Mouse (Mus musculus): ENCODE data around the gene Slit3. TPM values are rescaled to one million over a fixed set of nuclear protein-coding genes. Genes with fewer than 3 reads are reported as not detected.
A peak's percentile ranks its signal among the peaks of the same experiment; 100 is the strongest.

Gene Slit3
- polyA plus RNA-seq, 1 experiment from 2014 or later: 13.0 TPM

DNA sequence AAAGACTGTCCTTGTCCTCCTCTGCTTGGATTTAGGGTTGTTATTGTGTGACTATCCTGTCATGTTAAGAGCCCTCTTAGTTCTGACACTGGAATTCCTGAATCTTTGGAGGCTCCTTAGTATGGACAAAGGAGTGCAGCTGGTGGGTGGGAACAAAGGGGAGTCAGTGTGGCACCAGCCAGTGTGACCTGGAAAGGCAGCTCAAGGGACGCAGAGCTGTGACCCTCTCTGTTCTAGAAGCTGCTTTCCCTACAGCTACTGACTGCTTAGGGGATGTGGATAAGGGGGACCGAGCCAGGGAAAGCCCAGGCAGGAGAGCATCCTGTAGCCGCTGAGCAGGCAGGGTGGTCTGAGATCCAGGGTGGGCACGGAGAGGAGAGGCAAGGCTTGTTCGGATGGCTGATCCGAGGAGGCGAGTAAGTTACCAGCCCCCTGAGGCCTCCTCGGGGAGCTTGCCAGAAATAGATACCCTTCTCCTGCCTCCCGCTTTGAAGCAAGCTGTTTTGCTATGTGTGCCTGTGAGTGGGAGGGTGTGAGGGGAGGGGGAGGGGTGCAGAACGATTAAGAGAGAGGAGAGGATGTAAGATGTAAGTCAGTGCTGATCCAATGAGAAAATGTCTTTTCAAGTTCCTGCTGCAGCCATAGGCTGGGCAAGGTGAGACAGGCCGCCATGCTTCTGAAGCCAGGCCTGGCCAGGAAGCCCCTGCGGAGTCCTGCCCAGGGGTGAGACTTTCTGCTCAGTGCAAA, 162.0 kb downstream of the Slit3 start:
- no peak overlapping the region for H3K4me3 ChIP-seq
- 0 out of 2 replicates have a peak overlapping the region, but pooled peaks have one; percentile 15 for H3K27ac ChIP-seq (replicated peaks)
- no peak overlapping the region for H3K9ac ChIP-seq
- peaks cover 37% of the 10 kb centered on the region for H3K4me1 ChIP-seq (replicated peaks)
- WGBS: 26% methylated on average over 12 of the region's 12 CpGs
- H3K27me3 ChIP-seq: 0 out of 2 replicates have a peak, but pooled peaks cover 3% of the 10 kb centered on the region
- no peaks in the 10 kb centered on the region for H3K9me3 ChIP-seq
- ATAC-seq (ENCODE audit: low FRiP score, low read depth): peak; percentile 33
- H3K4me2 ChIP-seq: peak overlapping the region; percentile 37
- H3K36me3 ChIP-seq: no peaks in the 10 kb centered on the region

DNA sequence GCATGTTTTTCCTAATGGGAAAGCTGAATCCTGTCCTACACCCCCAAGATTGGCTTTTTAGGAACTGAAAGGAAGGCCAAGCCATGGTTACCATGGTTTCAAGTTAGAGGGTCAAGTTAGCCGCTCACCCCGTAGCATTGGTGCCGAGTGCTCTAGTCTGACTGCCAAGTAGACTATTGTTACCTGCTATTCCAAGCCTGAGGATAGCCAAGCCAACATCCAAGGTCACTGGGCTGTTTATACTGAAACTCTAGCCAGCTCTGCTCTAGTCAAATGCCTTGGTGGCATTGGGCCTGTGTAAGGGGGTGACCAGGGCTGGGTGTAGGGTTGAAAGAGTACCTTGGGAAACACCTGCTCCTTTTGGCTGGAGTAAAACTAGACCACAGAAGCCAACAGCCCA, 162.7 kb downstream of the Slit3 start:
- ATAC-seq (ENCODE audit: low FRiP score, low read depth): peak; percentile 74; the same call in 1 of the 2 replicates
- Histone ChIP-seq H3K9me3 (no peaks in the 10 kb centered on the region), H3K27me3 (0 out of 2 replicates have a peak, but pooled peaks cover 3% of the 10 kb centered on the region), H3K4me1 (replicated peaks) (peaks cover 31% of the 10 kb centered on the region), H3K36me3 (no peaks in the 10 kb centered on the region), H3K9ac (no peak overlapping the region), H3K4me3 (no peak overlapping the region), H3K27ac (replicated peaks) (no peak overlapping the region), H3K4me2 (no peak overlapping the region)
- 35% methylated on average over 3 of the region's 3 CpGs for WGBS

DNA sequence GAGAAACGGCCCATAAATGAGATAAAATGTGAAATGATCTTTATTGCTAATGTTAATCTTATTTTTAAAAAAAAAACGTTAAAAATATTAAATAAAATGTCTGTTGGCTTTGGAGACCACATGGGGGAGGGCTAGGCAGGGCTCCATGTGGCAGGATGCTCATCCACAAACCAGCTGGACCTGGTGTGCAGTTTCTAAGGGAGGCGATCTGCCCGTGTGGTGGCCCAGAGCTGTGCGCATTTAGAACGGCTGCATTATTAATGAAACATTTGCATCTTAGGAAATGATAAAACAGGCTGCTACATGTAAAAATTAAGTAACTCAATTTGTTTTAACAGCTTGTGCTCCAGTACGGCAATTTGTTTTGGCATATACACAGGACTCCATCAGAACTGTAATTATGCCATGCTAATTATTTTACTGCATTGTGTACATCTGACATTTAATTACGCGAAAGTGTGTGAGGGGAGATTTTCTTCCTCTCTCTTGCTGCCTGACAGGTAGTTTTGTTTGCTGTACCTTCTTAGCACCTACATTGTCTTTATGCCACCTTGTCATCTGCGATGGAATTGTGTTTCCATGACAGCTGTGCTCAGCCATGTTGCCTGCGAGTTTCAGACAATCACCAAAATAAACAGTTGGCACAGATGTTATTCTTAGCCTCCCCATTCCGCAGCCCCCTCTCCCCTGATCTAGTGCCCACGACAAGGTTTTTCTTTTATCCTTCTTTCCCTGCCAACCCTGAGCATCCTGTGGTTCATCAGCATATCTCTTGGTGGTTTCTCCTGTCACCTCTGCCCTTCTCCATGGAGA, 165.8 kb downstream of the Slit3 start:
- WGBS: 47% methylated on average over 13 of the region's 13 CpGs
- Histone ChIP-seq H3K27me3 (no peaks in the 10 kb centered on the region; the same call in 1 of the 2 replicates), H3K9me3 (no peaks in the 10 kb centered on the region), H3K9ac (no peak overlapping the region), H3K36me3 (no peaks in the 10 kb centered on the region), H3K4me1 (replicated peaks) (peaks cover 31% of the 10 kb centered on the region), H3K27ac (replicated peaks) (no peak overlapping the region), H3K4me2 (no peak overlapping the region), H3K4me3 (no peak overlapping the region)
- peak; percentile 42; the same call in 1 of the 2 replicates for ATAC-seq (ENCODE audit: low FRiP score, low read depth)

GRCm38 (mm10) chr11:35288056-35288455, 167.0 kb downstream of the Slit3 start:
- Histone ChIP-seq H3K27ac (replicated peaks) (no peak overlapping the region), H3K4me2 (no peak overlapping the region), H3K9ac (no peak overlapping the region), H3K9me3 (no peaks in the 10 kb centered on the region), H3K4me3 (no peak overlapping the region), H3K4me1 (replicated peaks) (peaks cover 23% of the 10 kb centered on the region), H3K27me3 (peaks cover 2% of the 10 kb centered on the region; the same call in 1 of the 2 replicates), H3K36me3 (no peaks in the 10 kb centered on the region)
- ATAC-seq (ENCODE audit: low FRiP score, low read depth): no peak
- WGBS: 96% methylated on average over 7 of the region's 7 CpGs

DNA sequence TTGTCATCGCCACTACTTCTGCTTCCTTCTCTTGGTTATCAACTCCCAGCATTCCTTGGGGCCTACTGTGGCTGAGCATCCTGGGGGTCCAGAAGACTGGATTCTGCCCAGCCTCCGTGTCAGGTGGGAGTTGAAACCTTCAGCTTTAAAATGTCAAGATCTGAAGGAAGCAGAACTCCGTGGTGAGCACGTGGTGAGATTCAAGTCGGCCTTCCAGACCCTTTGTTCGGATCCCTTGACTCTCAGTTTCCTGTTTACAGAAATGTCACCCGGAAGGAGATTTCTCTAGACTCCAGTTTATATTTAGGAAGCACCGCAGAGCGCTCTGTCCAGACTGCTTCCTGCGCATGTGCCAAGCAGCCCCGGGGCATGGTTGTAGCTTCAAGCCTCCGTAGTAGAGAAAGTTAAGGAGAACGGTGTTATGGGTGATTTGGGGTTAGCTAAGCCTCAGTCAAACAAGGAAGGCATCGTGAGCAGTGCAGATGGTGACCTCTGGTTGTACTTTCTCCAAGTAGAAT, 167.8 kb downstream of the Slit3 start:
- peaks cover 2% of the 10 kb centered on the region; the same call in 1 of the 2 replicates for H3K27me3 ChIP-seq

GRCm38 (mm10) chr11:35292228-35292747, 171.3 kb downstream of the Slit3 start:
- no peak for ATAC-seq (ENCODE audit: low FRiP score, low read depth)
- Histone ChIP-seq H3K4me3 (no peak overlapping the region), H3K36me3 (no peaks in the 10 kb centered on the region), H3K9ac (no peak overlapping the region), H3K4me2 (no peak overlapping the region), H3K9me3 (no peaks in the 10 kb centered on the region), H3K4me1 (replicated peaks) (peaks cover 10% of the 10 kb centered on the region), H3K27me3 (peaks cover 2% of the 10 kb centered on the region; the same call in 1 of the 2 replicates), H3K27ac (replicated peaks) (no peak overlapping the region)
- WGBS: 61% methylated on average over 8 of the region's 8 CpGs

More for the DNA sequence above, 167.8 kb downstream of the Slit3 start:
- 88% methylated on average over 14 of the region's 14 CpGs for WGBS
- Histone ChIP-seq H3K4me3 (no peak overlapping the region), H3K36me3 (no peaks in the 10 kb centered on the region), H3K9ac (no peak overlapping the region), H3K27ac (replicated peaks) (no peak overlapping the region), H3K4me1 (replicated peaks) (peaks cover 15% of the 10 kb centered on the region), H3K4me2 (no peak overlapping the region), H3K9me3 (no peaks in the 10 kb centered on the region)
- ATAC-seq (ENCODE audit: low FRiP score, low read depth): no peak

- ATAC-seq (ENCODE audit: low FRiP score, low read depth): no peak
- Histone ChIP-seq H3K9me3 (no peaks in the 10 kb centered on the region), H3K9ac (no peak overlapping the region), H3K4me3 (no peak overlapping the region), H3K4me2 (no peak overlapping the region), H3K27me3 (peaks cover 9% of the 10 kb centered on the region; the same call in 1 of the 2 replicates), H3K36me3 (no peaks in the 10 kb centered on the region), H3K27ac (replicated peaks) (no peak overlapping the region), H3K4me1 (replicated peaks) (peaks cover 9% of the 10 kb centered on the region)
- 73% methylated on average over 5 of the region's 5 CpGs for WGBS
Measured at GRCm38 (mm10) chr11:35293197-35293596, 172.2 kb downstream of the Slit3 start.

DNA sequence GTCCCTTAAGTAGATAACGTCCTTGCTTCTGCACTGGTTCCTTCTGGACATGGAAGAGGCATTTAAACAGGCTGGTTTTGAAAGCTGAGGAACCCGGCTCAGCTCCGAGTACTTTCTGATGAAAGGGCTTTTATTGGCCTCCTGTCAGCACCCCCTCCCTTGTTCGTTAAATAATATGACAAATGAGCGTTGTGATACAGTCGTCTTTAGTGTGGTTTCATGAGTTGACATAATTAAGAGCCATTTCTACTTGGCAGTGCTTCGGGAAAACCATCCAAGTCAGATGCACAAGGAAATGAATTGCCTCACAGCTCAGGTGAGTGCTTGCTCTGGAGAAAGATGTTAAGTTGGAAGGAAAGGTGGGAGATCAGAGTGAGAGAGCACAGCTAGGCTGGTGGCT, 173.6 kb downstream of the Slit3 start:
- Histone ChIP-seq H3K4me3 (no peak overlapping the region), H3K27ac (replicated peaks) (no peak overlapping the region), H3K9me3 (no peaks in the 10 kb centered on the region), H3K4me2 (no peak overlapping the region), H3K27me3 (peaks cover 10% of the 10 kb centered on the region; the same call in 1 of the 2 replicates), H3K36me3 (no peaks in the 10 kb centered on the region), H3K9ac (no peak overlapping the region), H3K4me1 (replicated peaks) (peaks cover 9% of the 10 kb centered on the region)
- 34% methylated on average over 7 of the region's 7 CpGs for WGBS
- ATAC-seq (ENCODE audit: low FRiP score, low read depth): no peak

- no peaks in the 10 kb centered on the region for H3K9me3 ChIP-seq
- H3K4me2 ChIP-seq: no peak overlapping the region
- WGBS: 24% methylated on average over 3 of the region's 3 CpGs
- ATAC-seq (ENCODE audit: low FRiP score, low read depth): peak; percentile 64
- no peak overlapping the region for H3K9ac ChIP-seq
- no peak overlapping the region for H3K4me3 ChIP-seq
- no peaks in the 10 kb centered on the region for H3K36me3 ChIP-seq
- no peak overlapping the region for H3K27ac ChIP-seq (replicated peaks)
- H3K4me1 ChIP-seq (replicated peaks): peaks cover 15% of the 10 kb centered on the region
- H3K27me3 ChIP-seq: peaks cover 10% of the 10 kb centered on the region; the same call in 1 of the 2 replicates
Measured at GRCm38 (mm10) chr11:35295162-35295799, 174.3 kb downstream of the Slit3 start.

- peaks cover 15% of the 10 kb centered on the region for H3K4me1 ChIP-seq (replicated peaks)
- H3K27ac ChIP-seq (replicated peaks): no peak overlapping the region
- no peak overlapping the region for H3K9ac ChIP-seq
- ATAC-seq (ENCODE audit: low FRiP score, low read depth): no peak
- H3K36me3 ChIP-seq: no peaks in the 10 kb centered on the region
- WGBS: 93% methylated on average over 5 of the region's 5 CpGs
- no peak overlapping the region for H3K4me2 ChIP-seq
- H3K9me3 ChIP-seq: no peaks in the 10 kb centered on the region
- H3K4me3 ChIP-seq: no peak overlapping the region
- H3K27me3 ChIP-seq: peaks cover 17% of the 10 kb centered on the region; the same call in 1 of the 2 replicates
Measured at GRCm38 (mm10) chr11:35296803-35297202, 175.8 kb downstream of the Slit3 start.

GRCm38 (mm10) chr11:35297319-35297718, 176.3 kb downstream of the Slit3 start:
- Histone ChIP-seq H3K9ac (no peak overlapping the region), H3K9me3 (no peaks in the 10 kb centered on the region), H3K27ac (replicated peaks) (no peak overlapping the region), H3K4me3 (no peak overlapping the region), H3K27me3 (peaks cover 17% of the 10 kb centered on the region; the same call in 1 of the 2 replicates), H3K4me2 (no peak overlapping the region), H3K4me1 (replicated peaks) (peaks cover 15% of the 10 kb centered on the region), H3K36me3 (no peaks in the 10 kb centered on the region)
- ATAC-seq (ENCODE audit: low FRiP score, low read depth): no peak
- WGBS: 59% methylated on average over 5 of the region's 5 CpGs
